Mouse (Mus musculus): ENCODE measurements around the gene Srms. TPM values are rescaled to one million over a fixed set of nuclear protein-coding genes. Genes with fewer than 3 reads are reported as not detected.
"Not testable (repeated sequence)": the region's sequence is repeated elsewhere in the genome, so short reads cannot be mapped to it uniquely, and the experiment has no call there.

The Srms gene
- polyA plus RNA-seq, 1 experiment from 2014 or later: 0.19 TPM

DNA sequence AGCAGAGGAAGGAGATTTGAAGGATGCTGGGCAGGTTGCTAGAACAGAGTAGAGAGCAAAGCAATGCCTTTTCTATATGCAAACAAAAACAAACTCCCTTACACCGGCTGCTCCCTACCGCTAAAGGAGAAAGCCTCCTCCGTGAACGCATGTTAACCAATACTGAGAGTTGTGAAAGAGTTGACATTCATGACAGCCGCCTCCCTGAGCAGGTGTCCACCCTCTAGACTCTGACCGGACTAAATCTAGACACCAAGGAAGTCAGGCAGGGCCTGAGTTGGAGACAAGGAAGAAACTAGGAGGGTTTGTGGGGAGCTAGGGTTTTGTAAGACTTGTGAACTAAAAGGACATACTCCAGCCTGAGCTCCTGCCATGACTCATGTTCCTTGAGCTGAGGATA lies 10.1 kb downstream of the Srms start:
- H3K4me2 ChIP-seq (ENCODE audit: low read depth, low read length): no peak overlapping the region
- no peaks in the 10 kb centered on the region for H3K4me1 ChIP-seq (ENCODE audit: control insufficient read depth, insufficient read depth, low read length)
- no peak for ATAC-seq (ENCODE audit: insufficient read depth, low FRiP score)
- 64% methylated on average over 6 of the region's 6 CpGs for WGBS
- no peaks in the 10 kb centered on the region for H3K36me3 ChIP-seq (ENCODE audit: control insufficient read depth, insufficient read depth, low read length)
- H3K27ac ChIP-seq (ENCODE audit: low read length): no peak overlapping the region
- H3K9me3 ChIP-seq (replicated peaks; ENCODE audit: control insufficient read depth, low read length): no peaks in the 10 kb centered on the region
- H3K27me3 ChIP-seq (ENCODE audit: control insufficient read depth, insufficient read depth, low read length): no peaks in the 10 kb centered on the region
- no peak overlapping the region for H3K4me3 ChIP-seq (replicated peaks; ENCODE audit: low read length)
- H3K9ac ChIP-seq (ENCODE audit: low read length): no peak overlapping the region

- Histone ChIP-seq H3K4me2 (ENCODE audit: low read depth, low read length) (no peak within 1 kb of the TSS), H3K9me3 (replicated peaks; ENCODE audit: control insufficient read depth, low read length) (no peaks in the 10 kb centered on the region), H3K36me3 (ENCODE audit: control insufficient read depth, insufficient read depth, low read length) (no peaks in the 10 kb centered on the region), H3K27ac (ENCODE audit: low read length) (no peak within 1 kb of the TSS), H3K4me1 (ENCODE audit: control insufficient read depth, insufficient read depth, low read length) (no peaks in the 10 kb centered on the region), H3K27me3 (ENCODE audit: control insufficient read depth, insufficient read depth, low read length) (no peaks in the 10 kb centered on the region), H3K9ac (ENCODE audit: low read length) (no peak within 1 kb of the TSS), H3K4me3 (replicated peaks; ENCODE audit: low read length) (no peak within 1 kb of the TSS)
- ATAC-seq (ENCODE audit: insufficient read depth, low FRiP score): no peak
- WGBS: 79% methylated on average over 3 of the region's 3 CpGs
Observed at GRCm38 (mm10) chr2:181202422-181202821, 10.6 kb downstream of the Srms start, which contains the start of gene Ptk6. Gene Ptk6 (minus strand): TSS chr2:181202789.

DNA sequence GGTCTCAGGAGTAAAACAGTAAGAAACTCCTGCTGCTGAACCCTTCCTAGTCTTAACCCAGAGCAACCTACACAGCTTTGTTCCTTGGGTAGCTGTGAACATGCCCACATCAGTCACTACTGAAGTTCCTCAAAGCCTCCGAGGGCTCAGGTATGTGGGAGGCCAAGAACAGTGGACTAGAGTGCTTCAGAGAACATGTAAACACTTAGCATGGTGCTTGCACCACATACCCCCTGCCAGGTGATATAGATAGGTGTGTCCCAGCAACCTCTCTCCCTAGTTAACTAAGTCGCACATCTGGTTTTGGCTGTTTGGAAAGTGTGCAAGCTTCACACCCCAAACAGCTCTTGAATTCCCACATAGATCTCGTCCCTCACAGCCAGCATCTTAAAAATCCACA lies 11.4 kb downstream of the Srms start:
- no peak overlapping the region for H3K27ac ChIP-seq (ENCODE audit: low read length)
- H3K4me2 ChIP-seq (ENCODE audit: low read depth, low read length): no peak overlapping the region
- no peaks in the 10 kb centered on the region for H3K27me3 ChIP-seq (ENCODE audit: control insufficient read depth, insufficient read depth, low read length)
- no peak for ATAC-seq (ENCODE audit: insufficient read depth, low FRiP score)
- WGBS: 66% methylated on average over 3 of the region's 3 CpGs
- no peaks in the 10 kb centered on the region for H3K4me1 ChIP-seq (ENCODE audit: control insufficient read depth, insufficient read depth, low read length)
- H3K9me3 ChIP-seq (replicated peaks; ENCODE audit: control insufficient read depth, low read length): no peaks in the 10 kb centered on the region
- H3K9ac ChIP-seq (ENCODE audit: low read length): no peak overlapping the region
- no peaks in the 10 kb centered on the region for H3K36me3 ChIP-seq (ENCODE audit: control insufficient read depth, insufficient read depth, low read length)
- H3K4me3 ChIP-seq (replicated peaks; ENCODE audit: low read length): no peak overlapping the region

GRCm38 (mm10) chr2:181196628-181197300 lies 16.2 kb downstream of the Srms start:
- H3K9me3 ChIP-seq (replicated peaks; ENCODE audit: control insufficient read depth, low read length): no peaks in the 10 kb centered on the region
- no peaks in the 10 kb centered on the region for H3K4me1 ChIP-seq (ENCODE audit: control insufficient read depth, insufficient read depth, low read length)
- no peaks in the 10 kb centered on the region for H3K27me3 ChIP-seq (ENCODE audit: control insufficient read depth, insufficient read depth, low read length)
- no peak overlapping the region for H3K9ac ChIP-seq (ENCODE audit: low read length)
- H3K4me2 ChIP-seq (ENCODE audit: low read depth, low read length): no peak overlapping the region
- H3K36me3 ChIP-seq (ENCODE audit: control insufficient read depth, insufficient read depth, low read length): no peaks in the 10 kb centered on the region
- WGBS: 83% methylated on average over 4 of the region's 4 CpGs
- ATAC-seq (ENCODE audit: insufficient read depth, low FRiP score): no peak
- H3K4me3 ChIP-seq (replicated peaks; ENCODE audit: low read length): no peak overlapping the region
- no peak overlapping the region for H3K27ac ChIP-seq (ENCODE audit: low read length)

GRCm38 (mm10) chr2:181193044-181193443 lies 19.9 kb downstream of the Srms start:
- WGBS: 74% methylated on average over 3 of the region's 3 CpGs
- no peak overlapping the region for H3K4me3 ChIP-seq (replicated peaks; ENCODE audit: low read length)
- H3K4me1 ChIP-seq (ENCODE audit: control insufficient read depth, insufficient read depth, low read length): peaks cover 4% of the 10 kb centered on the region; the same call in 1 of the 2 replicates
- no peak for ATAC-seq (ENCODE audit: insufficient read depth, low FRiP score)
- H3K27me3 ChIP-seq (ENCODE audit: control insufficient read depth, insufficient read depth, low read length): no peaks in the 10 kb centered on the region
- H3K9ac ChIP-seq (ENCODE audit: low read length): no peak overlapping the region
- H3K27ac ChIP-seq (ENCODE audit: low read length): no peak overlapping the region
- no peaks in the 10 kb centered on the region for H3K36me3 ChIP-seq (ENCODE audit: control insufficient read depth, insufficient read depth, low read length)
- H3K9me3 ChIP-seq (replicated peaks; ENCODE audit: control insufficient read depth, low read length): no peaks in the 10 kb centered on the region
- no peak overlapping the region for H3K4me2 ChIP-seq (ENCODE audit: low read depth, low read length)

- no peak overlapping the region for H3K9ac ChIP-seq (ENCODE audit: low read length)
- 69% methylated on average over 4 of the region's 4 CpGs for WGBS
- H3K4me3 ChIP-seq (replicated peaks; ENCODE audit: low read length): no peak overlapping the region
- ATAC-seq (ENCODE audit: insufficient read depth, low FRiP score): no peak
- no peaks in the 10 kb centered on the region for H3K9me3 ChIP-seq (replicated peaks; ENCODE audit: control insufficient read depth, low read length)
- no peak overlapping the region for H3K27ac ChIP-seq (ENCODE audit: low read length)
- no peak overlapping the region for H3K4me2 ChIP-seq (ENCODE audit: low read depth, low read length)
- H3K4me1 ChIP-seq (ENCODE audit: control insufficient read depth, insufficient read depth, low read length): peaks cover 4% of the 10 kb centered on the region; the same call in 1 of the 2 replicates
- H3K36me3 ChIP-seq (ENCODE audit: control insufficient read depth, insufficient read depth, low read length): no peaks in the 10 kb centered on the region
- no peaks in the 10 kb centered on the region for H3K27me3 ChIP-seq (ENCODE audit: control insufficient read depth, insufficient read depth, low read length)
Observed at GRCm38 (mm10) chr2:181191936-181192335, 21.0 kb downstream of the Srms start.

DNA sequence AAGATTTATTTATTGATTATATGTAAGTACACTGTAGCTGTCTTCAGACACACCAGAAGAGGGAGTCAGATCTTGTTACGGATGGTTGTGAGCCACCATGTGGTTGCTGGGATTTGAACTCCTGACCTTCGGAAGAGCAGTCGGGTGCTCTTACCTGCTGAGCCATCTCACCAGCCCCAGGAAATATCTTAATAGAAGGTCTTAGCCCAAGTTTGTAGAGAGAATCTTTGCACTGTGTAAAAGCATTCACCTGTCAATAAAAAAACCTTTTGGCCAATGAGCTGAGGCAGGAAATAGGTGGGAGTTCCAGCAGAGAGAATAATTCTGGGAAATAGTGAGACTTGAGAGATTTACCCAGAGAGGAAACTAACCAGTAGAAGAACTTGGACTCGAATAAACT lies 21.6 kb downstream of the Srms start:
- H3K27me3 ChIP-seq (ENCODE audit: control insufficient read depth, insufficient read depth, low read length); H3K4me1 ChIP-seq (ENCODE audit: control insufficient read depth, insufficient read depth, low read length); H3K9ac ChIP-seq (ENCODE audit: low read length); H3K4me3 ChIP-seq (replicated peaks; ENCODE audit: low read length); H3K4me2 ChIP-seq (ENCODE audit: low read depth, low read length); H3K36me3 ChIP-seq (ENCODE audit: control insufficient read depth, insufficient read depth, low read length); H3K27ac ChIP-seq (ENCODE audit: low read length); ATAC-seq (ENCODE audit: insufficient read depth, low FRiP score); H3K9me3 ChIP-seq (replicated peaks; ENCODE audit: control insufficient read depth, low read length): not testable (repeated sequence)
- 83% methylated on average over 4 of the region's 4 CpGs for WGBS

GRCm38 (mm10) chr2:181189321-181189720 lies 23.7 kb downstream of the Srms start:
- Histone ChIP-seq H3K27me3 (ENCODE audit: control insufficient read depth, insufficient read depth, low read length) (no peaks in the 10 kb centered on the region), H3K36me3 (ENCODE audit: control insufficient read depth, insufficient read depth, low read length) (no peaks in the 10 kb centered on the region), H3K4me2 (ENCODE audit: low read depth, low read length) (0 out of 2 replicates have a peak overlapping the region, but pooled peaks have one; percentile 92), H3K27ac (ENCODE audit: low read length) (peak overlapping the region; percentile 81; the same call in 1 of the 2 replicates), H3K9me3 (replicated peaks; ENCODE audit: control insufficient read depth, low read length) (no peaks in the 10 kb centered on the region), H3K4me1 (ENCODE audit: control insufficient read depth, insufficient read depth, low read length) (peaks cover 4% of the 10 kb centered on the region; the same call in 1 of the 2 replicates), H3K4me3 (replicated peaks; ENCODE audit: low read length) (no peak overlapping the region), H3K9ac (ENCODE audit: low read length) (no peak overlapping the region)
- ATAC-seq (ENCODE audit: insufficient read depth, low FRiP score): no peak
- WGBS: 75% methylated on average over 1 of the region's 1 CpGs

GRCm38 (mm10) chr2:181188681-181189080 lies 24.3 kb downstream of the Srms start:
- Histone ChIP-seq H3K27me3 (ENCODE audit: control insufficient read depth, insufficient read depth, low read length) (no peaks in the 10 kb centered on the region), H3K36me3 (ENCODE audit: control insufficient read depth, insufficient read depth, low read length) (no peaks in the 10 kb centered on the region), H3K27ac (ENCODE audit: low read length) (peak overlapping the region; percentile 81), H3K9ac (ENCODE audit: low read length) (peak overlapping the region; percentile 44; the same call in 1 of the 2 replicates), H3K4me3 (replicated peaks; ENCODE audit: low read length) (peak overlapping the region; percentile 20; the same call in 1 of the 2 replicates), H3K9me3 (replicated peaks; ENCODE audit: control insufficient read depth, low read length) (no peaks in the 10 kb centered on the region), H3K4me2 (ENCODE audit: low read depth, low read length) (peak overlapping the region; percentile 92), H3K4me1 (ENCODE audit: control insufficient read depth, insufficient read depth, low read length) (peaks cover 4% of the 10 kb centered on the region; the same call in 1 of the 2 replicates)
- peak; percentile 31; the same call in 1 of the 2 replicates for ATAC-seq (ENCODE audit: insufficient read depth, low FRiP score)
- WGBS: 56% methylated on average over 2 of the region's 2 CpGs

All from stomach, embryonic 16.5 days (tissue).